Mouse (Mus musculus): ENCODE results near the gene Heatr3. TPM values are rescaled to one million over a fixed set of nuclear protein-coding genes. Genes with fewer than 3 reads are reported as not detected.

Gene Heatr3
- polyA plus RNA-seq, 1 experiment from 2014 or later, result 27.2 TPM

Small RNAs within 50 kb of the gene (microRNA-seq; reads per million reads assigned to microRNA genes)
- gene Mir7071, result 1.0 reads per million

Other genes with a start within 250 kb of the Heatr3 start
- 4.1 and 4.8 TPM in 2 replicates for gene Zfp423, start 178.3 kb upstream of the Heatr3 start, polyA plus RNA-seq (2015; fragmentation: Nextera tagmentation; extraction: Ambion mirVana)
- 42.6 and 42.8 TPM in 2 replicates for gene Cnep1r1, start 19.1 kb upstream of the Heatr3 start, polyA plus RNA-seq (2015; fragmentation: Nextera tagmentation; extraction: Ambion mirVana)
- gene Tent4b, start 61.4 kb downstream of the Heatr3 start, polyA plus RNA-seq (2015; fragmentation: Nextera tagmentation; extraction: Ambion mirVana), result 6.5 TPM in 2 replicates
- gene Adcy7, start 134.5 kb downstream of the Heatr3 start, polyA plus RNA-seq (2015; fragmentation: Nextera tagmentation; extraction: Ambion mirVana), result 3.2 and 3.8 TPM in 2 replicates
- gene Brd7, start 224.3 kb downstream of the Heatr3 start, polyA plus RNA-seq (2015; fragmentation: Nextera tagmentation; extraction: Ambion mirVana), result 67.1 and 68.2 TPM in 2 replicates